Mouse (Mus musculus) stomach, embryonic 14.5 days (tissue): Measurements from ENCODE around the gene Fus. TPM values are rescaled to one million over a fixed set of nuclear protein-coding genes. Genes with fewer than 3 reads are reported as not detected.

Source experiments
- ATAC-seq: fragments of 200-750 bp; cut with Nextera tagmentation; 2 replicates; pipeline ENCODE4 v1.8.0; 2017; ENCODE audit warnings: low read depth, moderate TSS enrichment; ENCODE audit not compliant: insufficient number of reproducible peaks, insufficient read depth, low FRiP score
- H3K27ac ChIP-seq: fragments of 300-500 bp; sonication (generic); 2 replicates; pipeline ENCODE4 v1.5.1; 2014; ENCODE audit warnings: mild to moderate bottlenecking, low read length, moderate library complexity, mixed read lengths
- H3K27me3 ChIP-seq: fragments of 300-500 bp; sonication (generic); 2 replicates; pipeline ENCODE4 v1.6.1; 2014; ENCODE audit warnings: low read length, control low read depth, mixed read lengths; ENCODE audit not compliant: control insufficient read depth, insufficient read depth
- H3K36me3 ChIP-seq: fragments of 300-500 bp; sonication (generic); 2 replicates; pipeline ENCODE4 v1.6.1; 2014; ENCODE audit warnings: mild to moderate bottlenecking, control low read depth, low read length, moderate library complexity, mixed read lengths; ENCODE audit not compliant: control insufficient read depth, insufficient read depth
- H3K4me1 ChIP-seq: fragments of 300-500 bp; sonication (generic); 2 replicates; pipeline ENCODE4 v1.6.1; 2014; ENCODE audit warnings: low read length, control low read depth, mixed read lengths; ENCODE audit not compliant: control insufficient read depth, insufficient read depth
- H3K4me2 ChIP-seq: fragments of 300-500 bp; sonication (generic); replicated peaks from 2 replicates; pipeline ENCODE4 v1.6.1; 2014; ENCODE audit warnings: low read depth, low read length, control low read depth
- H3K4me3 ChIP-seq: fragments of 300-500 bp; sonication (generic); 2 replicates; pipeline ENCODE4 v1.5.1; 2014; ENCODE audit warnings: low read depth, low read length, control low read depth
- H3K9ac ChIP-seq: fragments of 300-500 bp; sonication (generic); replicated peaks from 2 replicates; pipeline ENCODE4 v1.6.1; 2014; ENCODE audit warnings: low read depth, mild to moderate bottlenecking, control low read depth, low read length, moderate library complexity, mixed read lengths
- H3K9me3 ChIP-seq: fragments of 300-500 bp; sonication (generic); 2 replicates; pipeline ENCODE4 v1.6.1; 2016; ENCODE audit warnings: low read depth, low read length, control low read depth; ENCODE audit not compliant: control insufficient read depth
- WGBS: fragments of 180-500 bp; shearing (Covaris S2); extraction: QIAGEN DNeasy Blood & Tissue Kit; methylation state at CpG from one replicate; pipeline ENCODE4 v1.1.7; 2014; 5-methylcytosine and 5-hydroxymethylcytosine counted together
- polyA plus RNA-seq: library from polyadenylated mRNA; unstranded; fragments of >200 nt; fragmentation: Nextera tagmentation; extraction: Ambion mirVana; gene quantifications from 2 replicates; pipeline ENCODE4 v1.2.1, GENCODE M21; 2014

Gene Fus
- polyA plus RNA-seq, 1 experiment from 2014 or later: 72.4 TPM

DNA sequence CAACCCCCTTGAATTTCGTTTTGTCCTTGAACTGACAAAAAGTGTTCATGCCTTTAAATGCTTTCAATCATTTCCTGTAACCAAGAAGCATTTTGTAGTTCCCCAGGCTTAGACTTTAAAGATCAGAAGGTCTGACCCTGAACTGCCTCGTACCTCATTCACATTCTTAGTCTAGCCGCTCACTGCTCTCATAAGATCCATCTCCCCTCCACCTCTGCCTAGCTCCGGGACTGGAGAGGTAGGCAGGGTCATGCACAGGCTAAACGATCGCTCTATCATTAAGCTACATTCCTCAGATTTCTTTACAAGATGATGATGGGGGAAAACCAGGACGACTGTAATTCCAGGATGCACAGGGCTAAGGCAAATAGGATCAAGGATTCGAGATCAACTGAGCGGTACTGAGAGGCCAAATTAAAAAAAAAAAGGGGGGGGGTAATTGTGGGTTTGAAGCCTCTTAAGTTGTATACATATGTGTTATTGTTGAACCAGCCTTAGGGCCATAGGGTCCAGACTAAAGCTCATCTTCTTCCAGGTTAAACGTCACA, 812 bp upstream of the Fus start:
- peaks cover 16% of the 10 kb centered on the region for H3K36me3 ChIP-seq
- H3K27ac ChIP-seq: peak overlapping the region; percentile 96
- ATAC-seq: no peak
- H3K9me3 ChIP-seq: no peaks in the 10 kb centered on the region
- 4% methylated on average over 10 of the region's 10 CpGs for WGBS
- peak overlapping the region; percentile 92 for H3K9ac ChIP-seq
- peak overlapping the region; percentile 49 for H3K4me2 ChIP-seq
- H3K4me1 ChIP-seq: peaks cover 4% of the 10 kb centered on the region
- no peaks in the 10 kb centered on the region for H3K27me3 ChIP-seq
- peak overlapping the region; percentile 96 for H3K4me3 ChIP-seq

DNA sequence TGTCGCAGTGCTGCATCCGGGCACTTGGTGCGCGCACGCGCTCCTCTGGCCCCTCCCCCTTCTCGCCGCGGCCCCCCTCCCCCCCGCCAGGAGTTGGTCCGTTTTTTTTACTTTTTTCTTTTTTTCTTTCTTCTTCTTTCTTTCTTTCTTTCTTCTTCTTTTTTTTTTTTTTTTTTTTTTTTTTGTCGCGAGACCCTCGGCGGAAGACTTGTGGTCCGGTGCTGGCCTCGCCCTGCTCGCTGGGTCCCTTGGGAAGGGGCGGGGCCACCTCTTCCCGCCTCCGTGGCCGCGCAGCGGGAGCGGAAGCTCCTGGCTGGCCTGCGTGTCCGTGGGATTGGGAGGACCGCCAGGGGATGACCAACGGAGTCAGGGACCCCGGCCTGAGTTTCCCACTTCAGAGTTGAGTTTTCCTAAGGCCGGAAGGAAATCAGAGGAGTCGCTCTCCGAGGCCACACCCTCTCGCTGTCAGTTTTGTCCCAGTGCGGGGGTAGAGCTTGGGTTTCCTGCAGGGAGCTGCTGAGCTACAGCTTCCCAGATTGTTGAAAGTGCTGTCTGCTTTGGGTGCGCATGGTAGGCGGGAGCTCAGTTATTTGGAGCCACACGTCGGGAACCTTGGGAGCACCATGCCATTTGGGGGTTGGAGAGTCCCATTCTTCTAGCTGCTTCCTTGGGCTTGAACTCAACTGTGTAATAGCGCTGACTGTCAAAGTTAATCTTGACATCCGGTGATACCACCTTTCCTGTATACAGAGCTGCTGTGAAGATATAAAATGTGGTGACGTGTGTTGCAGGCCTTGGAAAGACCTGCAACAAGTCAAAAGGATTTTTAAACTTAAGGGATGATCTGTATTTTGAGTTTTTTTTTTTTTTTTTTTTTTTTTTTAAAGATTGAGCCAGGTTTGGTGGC, 918 bp downstream of the Fus start:
- Histone ChIP-seq H3K4me3 (peak overlapping the region; percentile 96), H3K27me3 (no peaks in the 10 kb centered on the region), H3K4me2 (peak overlapping the region; percentile 84), H3K27ac (peak overlapping the region; percentile 96), H3K9me3 (no peaks in the 10 kb centered on the region), H3K36me3 (peaks cover 34% of the 10 kb centered on the region), H3K9ac (peak overlapping the region; percentile 92), H3K4me1 (peaks cover 4% of the 10 kb centered on the region)
- peak; percentile 69; the same call in 1 of the 2 replicates for ATAC-seq
- under 1% methylated on average over 42 of the region's 42 CpGs for WGBS

DNA sequence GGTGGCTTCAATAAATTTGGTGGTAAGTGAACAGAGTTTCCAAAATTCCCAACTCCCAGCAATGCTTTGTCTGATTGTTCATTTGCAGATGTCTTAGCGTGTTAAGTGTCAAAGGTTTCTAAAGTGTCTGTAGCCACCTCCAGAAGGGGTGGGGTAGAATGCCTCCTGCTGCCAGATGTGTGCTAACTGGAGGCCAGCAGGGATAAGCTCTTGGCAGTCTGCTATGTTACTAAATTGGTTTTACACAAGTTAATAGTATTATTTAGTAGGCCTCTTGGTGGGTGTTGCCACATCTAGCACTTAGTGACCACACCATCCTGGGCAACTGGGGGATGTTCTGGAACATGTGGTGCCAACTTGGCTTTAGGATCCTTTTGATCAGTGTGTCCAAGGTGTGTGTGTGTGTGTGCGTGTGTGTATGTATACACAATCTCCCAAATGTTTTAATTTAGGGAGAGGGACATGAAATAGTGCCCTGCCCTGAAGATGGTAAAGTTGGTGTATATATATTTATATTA, 7.2 kb downstream of the Fus start:
- Histone ChIP-seq H3K27me3 (no peaks in the 10 kb centered on the region), H3K9me3 (no peaks in the 10 kb centered on the region), H3K4me1 (no peaks in the 10 kb centered on the region), H3K27ac (no peak overlapping the region), H3K4me2 (no peak overlapping the region), H3K4me3 (no peak overlapping the region), H3K9ac (no peak overlapping the region), H3K36me3 (peaks cover 96% of the 10 kb centered on the region)
- ATAC-seq: no peak
- WGBS: 87% methylated on average over 2 of the region's 2 CpGs

DNA sequence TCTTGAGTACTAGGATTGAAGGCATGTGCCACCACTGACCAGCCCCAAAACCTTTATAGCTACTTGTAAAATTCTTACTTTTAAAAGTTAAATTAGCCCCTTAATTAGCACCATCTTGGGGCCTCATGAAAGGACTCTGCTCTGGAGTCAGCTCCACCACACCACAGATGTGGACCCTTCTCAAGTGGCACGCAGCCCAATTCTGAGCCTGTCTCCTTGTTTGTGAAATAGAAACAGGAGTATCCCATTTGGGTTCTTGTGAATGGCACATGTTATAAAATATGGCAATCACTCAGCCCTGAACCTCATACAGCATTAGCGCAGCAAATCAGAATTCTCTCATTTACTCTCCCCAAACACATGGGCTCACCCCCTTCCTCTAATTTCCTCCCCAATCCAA, 11.6 kb downstream of the Fus start:
- Histone ChIP-seq H3K27me3 (no peaks in the 10 kb centered on the region), H3K27ac (no peak overlapping the region), H3K9ac (no peak overlapping the region), H3K4me2 (no peak overlapping the region), H3K4me3 (no peak overlapping the region), H3K9me3 (no peaks in the 10 kb centered on the region), H3K36me3 (peaks cover 100% of the 10 kb centered on the region), H3K4me1 (no peaks in the 10 kb centered on the region)
- no peak for ATAC-seq
- WGBS: 94% methylated on average over 2 of the region's 2 CpGs

DNA sequence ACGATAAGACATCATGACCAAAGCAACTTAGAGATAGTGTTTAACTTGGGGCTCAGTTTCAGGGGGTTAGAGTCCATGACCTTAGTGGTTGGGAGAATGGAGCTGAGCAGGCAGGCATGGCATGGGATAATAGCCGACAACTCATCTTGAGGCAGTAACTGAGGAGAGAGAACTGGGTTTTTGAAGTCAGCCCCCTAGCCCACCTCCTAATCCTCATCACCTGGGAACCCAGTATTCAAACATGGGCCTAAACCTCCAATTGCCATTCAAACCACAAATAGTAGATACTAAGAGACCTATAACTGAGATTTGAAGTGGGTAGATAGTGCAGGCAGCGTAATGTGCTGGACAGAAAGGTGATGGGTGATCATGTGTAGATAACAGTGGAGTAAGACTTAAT, 13.3 kb downstream of the Fus start:
- no peak overlapping the region for H3K9ac ChIP-seq
- no peak overlapping the region for H3K27ac ChIP-seq
- no peak for ATAC-seq
- H3K4me1 ChIP-seq: no peaks in the 10 kb centered on the region
- H3K36me3 ChIP-seq: peaks cover 98% of the 10 kb centered on the region
- no peak overlapping the region for H3K4me2 ChIP-seq
- WGBS: 88% methylated on average over 3 of the region's 3 CpGs
- no peak overlapping the region for H3K4me3 ChIP-seq
- H3K9me3 ChIP-seq: no peaks in the 10 kb centered on the region
- H3K27me3 ChIP-seq: no peaks in the 10 kb centered on the region

GRCm38 (mm10) chr7:127988904-127989303, 21.6 kb downstream of the Fus start:
- H3K4me1 ChIP-seq: no peaks in the 10 kb centered on the region
- no peak for ATAC-seq
- no peak overlapping the region for H3K4me3 ChIP-seq
- H3K9me3 ChIP-seq: no peaks in the 10 kb centered on the region
- H3K27me3 ChIP-seq: no peaks in the 10 kb centered on the region
- no peak overlapping the region for H3K9ac ChIP-seq
- H3K36me3 ChIP-seq: peaks cover 54% of the 10 kb centered on the region
- H3K27ac ChIP-seq: no peak overlapping the region
- WGBS: 91% methylated on average over 1 of the region's 1 CpGs
- no peak overlapping the region for H3K4me2 ChIP-seq

DNA sequence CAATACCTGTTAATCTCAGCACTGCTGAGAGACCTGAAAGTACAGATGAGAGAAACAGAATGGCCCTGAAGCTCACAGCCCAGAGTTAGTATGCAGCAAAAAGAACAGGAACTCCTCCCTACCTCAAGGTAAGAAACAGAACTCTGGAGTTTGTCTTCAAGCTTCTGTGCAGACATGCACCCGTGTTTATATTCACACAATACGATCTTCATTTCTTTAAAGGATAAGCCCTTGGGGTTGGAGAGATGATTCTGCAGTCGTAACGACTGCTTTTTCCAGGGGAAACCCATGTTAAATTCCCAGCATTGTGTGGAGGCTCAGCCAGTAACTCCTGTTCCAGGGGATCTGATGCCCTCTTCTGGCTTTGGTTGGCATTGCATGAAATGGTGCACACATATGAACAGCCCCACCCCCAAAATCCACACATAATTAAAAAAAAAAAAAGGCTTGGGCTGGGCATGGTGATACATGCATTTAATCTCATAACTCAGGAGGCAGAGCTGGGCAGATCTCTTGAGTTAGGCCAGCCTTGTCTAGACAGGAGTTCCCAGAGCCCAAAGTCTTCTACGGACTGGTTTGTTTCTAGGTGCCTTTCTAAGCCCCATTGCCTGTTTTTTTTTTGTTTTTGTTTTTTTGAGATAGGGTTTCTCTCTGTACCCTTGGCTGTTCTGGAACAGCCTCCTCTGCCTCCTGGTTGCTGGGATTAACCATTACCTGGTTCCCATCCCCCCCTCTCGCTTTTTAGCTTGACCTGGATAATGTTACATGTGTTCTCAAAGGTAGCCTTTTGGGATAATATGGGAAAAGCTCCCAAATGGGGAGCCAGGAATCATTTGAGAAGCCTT, 24.6 kb downstream of the Fus start:
- ATAC-seq: 0 out of 2 replicates have a peak, but pooled peaks have one; percentile 15
- no peak overlapping the region for H3K9ac ChIP-seq
- H3K9me3 ChIP-seq: no peaks in the 10 kb centered on the region
- WGBS: 52% methylated on average over 6 of the region's 6 CpGs
- H3K4me2 ChIP-seq: peak overlapping the region; percentile 45; the same call in 1 of the 2 replicates
- no peaks in the 10 kb centered on the region for H3K27me3 ChIP-seq
- H3K36me3 ChIP-seq: peaks cover 28% of the 10 kb centered on the region
- H3K4me1 ChIP-seq: no peaks in the 10 kb centered on the region
- peak overlapping the region; percentile 7; the same call in 1 of the 2 replicates for H3K27ac ChIP-seq
- H3K4me3 ChIP-seq: no peak overlapping the region
